Mouse (Mus musculus) embryo, embryonic 10 days (tissue): ENCODE data around the gene Gm36176.
A peak's percentile ranks its signal among the peaks of the same experiment; 100 is the strongest.
"Not testable (repeated sequence)": the region's sequence is repeated elsewhere in the genome, so short reads cannot be mapped to it uniquely, and the experiment has no call there.

Source experiments
- DNase-seq: peaks from one replicate; pipeline ENCODE4 v3.0.0-alpha.2; 2015; ENCODE audit warnings: low spot score

Gm36176 gene

GRCm38 (mm10) chr10:77846503-77846902, at the start of gene Gm36176:
TSS of gene Gm36176 (plus strand) at chr10:77846803.
- DNase-seq = no peak

DNA sequence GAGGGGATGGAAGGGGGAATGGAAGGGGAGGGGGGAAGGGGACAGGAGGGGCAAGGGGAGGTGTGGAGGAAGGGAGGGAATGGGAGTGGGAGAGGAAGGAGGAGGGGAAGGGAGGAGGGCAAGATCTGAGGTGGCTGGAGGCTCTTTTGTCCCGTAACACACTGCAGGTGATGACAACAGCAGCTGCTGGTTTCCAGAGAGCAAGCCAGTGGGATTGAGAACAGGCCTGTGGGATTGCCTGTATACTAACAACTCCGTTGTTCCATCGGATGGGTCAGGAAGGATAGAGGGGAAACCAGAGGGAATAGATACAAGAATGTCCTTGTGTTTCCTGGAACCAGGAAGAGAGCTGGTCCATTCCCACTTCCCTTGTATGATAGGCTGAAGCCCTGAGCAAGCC, 48.9 kb upstream of the Gm36176 start:
- no peak for DNase-seq

DNA sequence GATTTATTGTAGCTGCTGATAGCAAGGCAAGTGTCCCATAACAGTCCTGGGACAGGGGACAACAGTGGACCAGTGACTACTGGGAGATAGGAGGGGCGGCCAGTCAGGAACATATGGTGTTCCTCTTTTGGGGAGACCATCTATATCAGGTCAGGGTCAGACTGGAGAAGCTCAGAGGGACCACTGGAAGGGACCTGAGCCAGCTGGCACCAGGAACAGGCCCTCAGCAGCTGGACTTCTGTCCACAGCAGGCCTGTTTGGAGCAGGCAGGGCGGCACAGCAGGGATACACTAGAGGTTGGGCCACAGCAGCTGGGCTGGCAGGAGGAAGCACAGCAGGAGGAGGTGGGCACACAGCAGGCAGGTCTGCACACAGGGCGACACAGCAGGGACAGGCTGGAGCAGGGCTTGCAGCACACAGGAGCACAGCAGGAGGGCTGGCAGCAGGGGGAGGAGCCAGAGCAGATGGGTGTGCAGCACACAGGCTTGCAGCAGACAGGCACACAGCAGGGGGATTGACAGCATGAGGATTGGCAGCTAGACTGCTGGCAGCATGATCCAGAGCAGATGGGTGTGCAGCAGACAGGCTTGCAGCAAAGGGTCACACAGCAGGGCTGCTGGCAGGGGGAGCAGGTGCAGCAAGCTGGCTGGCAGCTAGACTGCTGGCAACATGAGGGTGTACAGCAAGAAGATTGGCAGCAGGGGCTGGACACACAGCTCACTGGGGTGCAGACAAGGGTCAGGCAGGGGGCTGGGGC, 48.3 kb upstream of the Gm36176 start:
- not testable (repeated sequence) for DNase-seq

GRCm38 (mm10) chr10:77798921-77799508, 47.6 kb upstream of the Gm36176 start, which contains the start of gene Gm19668:
TSS of gene Gm19668 (minus strand) at chr10:77799133.
- no peak for DNase-seq

- DNase-seq = no peak
Observed at GRCm38 (mm10) chr10:77804095-77804494, 42.5 kb upstream of the Gm36176 start.

DNA sequence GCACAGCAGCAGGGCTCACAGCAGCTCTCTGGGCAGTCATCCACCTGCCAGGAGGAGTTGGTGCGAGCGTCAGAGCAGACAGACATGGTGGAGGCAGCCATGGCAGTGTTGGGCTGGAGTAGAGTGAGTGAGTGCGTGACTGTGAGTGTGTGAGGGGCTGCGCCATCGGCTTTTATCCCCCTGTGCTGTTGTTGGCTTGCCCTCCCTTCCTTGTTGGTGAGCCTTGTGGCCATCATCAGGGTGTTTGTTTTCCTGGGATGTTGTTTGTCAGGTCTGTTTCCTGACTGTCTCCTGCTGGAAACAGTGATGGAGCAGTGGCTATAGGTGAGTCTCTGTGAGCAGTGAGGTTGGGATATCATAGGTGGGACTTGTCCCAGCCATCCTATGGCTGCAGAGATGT, 34.9 kb upstream of the Gm36176 start, which contains the start of gene Gm9507:
TSS of gene Gm9507 (minus strand) at position 101 of the 400 bp plus-strand sequence.
- DNase-seq = no peak

DNA sequence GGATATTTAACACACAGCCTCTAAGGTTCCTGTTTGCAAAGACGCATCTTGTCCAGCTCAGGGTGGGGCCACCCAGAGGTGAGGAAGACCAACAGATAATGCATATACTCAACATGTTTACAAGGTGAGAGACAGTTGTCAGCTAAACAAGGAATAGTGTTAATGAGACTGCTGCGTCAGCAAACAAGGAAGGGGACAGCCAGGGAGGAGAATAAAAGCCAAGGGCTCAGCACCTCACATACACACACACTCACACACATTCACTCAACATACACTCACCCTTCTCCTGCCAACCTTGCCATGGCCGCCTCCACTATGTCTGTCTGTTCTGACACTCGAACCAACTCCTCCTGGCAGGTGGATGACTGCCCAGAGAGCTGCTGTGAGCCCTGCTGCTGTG, 32.2 kb upstream of the Gm36176 start, which contains the start of gene Gm2696:
TSS of gene Gm2696 (plus strand) at position 301 of the 400 bp plus-strand sequence.
- DNase-seq = no peak

DNA sequence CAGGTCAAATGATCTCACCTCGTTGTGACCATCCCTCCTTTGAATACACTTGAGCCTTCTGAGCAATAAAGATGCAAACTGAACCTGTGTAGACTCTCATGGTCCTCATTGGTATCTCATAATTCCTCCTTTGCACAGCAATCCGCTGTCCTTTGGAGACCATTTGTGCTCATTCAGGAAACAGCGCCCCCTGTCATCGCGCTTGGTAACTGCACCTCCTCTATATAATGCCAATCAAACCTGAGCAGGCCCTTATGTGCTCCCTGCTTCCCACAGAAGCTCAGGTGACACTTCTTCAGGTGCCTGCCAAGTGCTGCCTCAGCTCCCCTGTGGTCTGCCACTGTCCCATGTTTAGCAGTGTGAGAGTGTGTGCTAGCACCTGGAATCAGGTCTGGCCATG, 31.1 kb upstream of the Gm36176 start:
- peak; percentile 51 for DNase-seq

- DNase-seq = no peak
Observed at GRCm38 (mm10) chr10:77818523-77818922, 28.1 kb upstream of the Gm36176 start.

DNA sequence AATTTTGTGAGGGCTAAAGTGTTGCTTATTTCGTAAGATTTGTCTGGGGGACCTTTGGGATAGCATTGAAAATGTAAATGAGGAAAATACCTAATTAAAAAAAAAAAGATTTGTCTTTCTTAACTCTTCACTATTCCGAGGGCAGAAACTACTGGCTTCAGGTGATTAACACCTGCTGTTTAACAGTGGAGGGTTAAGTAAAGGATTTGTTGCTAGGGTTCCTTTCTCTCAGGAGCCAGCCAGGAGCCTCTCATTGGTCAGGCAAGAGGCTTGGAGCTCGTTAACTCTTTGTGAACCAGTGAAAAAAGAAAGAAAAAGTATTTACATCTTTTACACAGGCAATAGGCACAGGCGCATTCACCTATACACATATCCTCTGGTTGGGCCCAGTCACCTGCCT, 27.4 kb upstream of the Gm36176 start:
- no peak for DNase-seq

GRCm38 (mm10) chr10:77826951-77827350, 19.7 kb upstream of the Gm36176 start, which contains the start of gene Krtap10-4:
TSS of gene Krtap10-4 (minus strand) at chr10:77827095.
- DNase-seq = no peak

DNA sequence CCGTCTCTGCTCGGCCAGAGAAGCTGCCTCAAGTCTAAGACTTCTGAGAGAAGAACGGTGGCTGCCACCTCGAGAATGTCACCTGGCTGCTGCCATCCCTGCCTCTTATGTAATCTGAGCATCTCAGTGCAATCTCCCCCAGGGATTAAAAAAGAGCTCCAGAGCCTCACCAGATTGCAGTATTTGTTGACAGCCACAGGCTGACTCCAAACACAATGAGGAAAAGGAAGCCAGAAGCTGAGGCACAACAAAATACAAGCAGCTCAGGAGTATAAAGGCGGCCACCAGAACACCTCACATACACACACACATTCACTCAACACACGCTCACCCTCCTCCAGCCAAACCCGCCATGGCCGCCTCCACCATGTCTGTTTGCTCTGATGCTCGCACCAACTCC, 11.0 kb upstream of the Gm36176 start, which contains the start of gene Krtap10-10:
TSS of gene Krtap10-10 (plus strand) at position 301 of the 400 bp plus-strand sequence.
- no peak for DNase-seq

DNA sequence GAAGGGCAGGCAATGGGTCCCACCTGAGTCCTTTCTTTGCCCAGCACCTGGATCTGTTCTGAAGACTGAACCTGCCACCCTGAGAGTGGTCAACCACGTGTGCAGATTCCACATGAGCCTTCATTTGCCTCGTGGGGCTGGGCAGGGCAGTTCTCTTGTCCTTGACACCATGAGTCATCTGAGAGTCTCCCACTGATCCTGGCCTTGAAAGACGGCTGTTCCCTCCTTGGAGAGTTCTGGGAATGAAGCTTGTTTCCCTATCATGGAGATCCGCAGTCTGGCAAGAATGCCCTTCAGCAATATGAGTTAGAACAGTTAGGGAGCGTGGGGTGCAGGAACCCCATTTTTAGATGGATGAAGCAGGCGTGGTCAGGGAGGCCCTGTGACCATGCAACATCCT, 7.6 kb upstream of the Gm36176 start:
- DNase-seq = no peak

DNA sequence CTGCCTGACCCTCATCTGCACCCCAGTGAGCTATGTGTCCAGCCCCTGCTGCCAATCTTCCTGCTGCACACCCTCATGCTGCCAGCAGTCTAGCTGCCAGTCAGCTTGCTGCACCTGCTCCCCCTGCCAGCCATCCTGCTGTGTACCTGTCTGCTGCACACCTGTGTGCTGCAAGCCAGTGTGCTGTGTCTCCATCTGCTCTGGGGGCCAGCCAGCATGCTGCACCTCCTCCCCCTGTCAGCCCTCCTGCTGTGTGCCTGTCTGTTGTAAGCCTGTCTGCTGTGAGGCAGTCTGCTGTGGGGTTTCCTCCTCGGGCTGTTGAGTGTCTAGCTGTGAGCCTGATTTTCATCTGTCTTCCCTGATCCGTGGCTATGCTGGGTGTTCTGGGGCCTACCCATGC, 358 bp downstream of the Gm36176 start:
- DNase-seq = no peak

GRCm38 (mm10) chr10:77847538-77847937, 935 bp downstream of the Gm36176 start:
- DNase-seq = no peak

DNA sequence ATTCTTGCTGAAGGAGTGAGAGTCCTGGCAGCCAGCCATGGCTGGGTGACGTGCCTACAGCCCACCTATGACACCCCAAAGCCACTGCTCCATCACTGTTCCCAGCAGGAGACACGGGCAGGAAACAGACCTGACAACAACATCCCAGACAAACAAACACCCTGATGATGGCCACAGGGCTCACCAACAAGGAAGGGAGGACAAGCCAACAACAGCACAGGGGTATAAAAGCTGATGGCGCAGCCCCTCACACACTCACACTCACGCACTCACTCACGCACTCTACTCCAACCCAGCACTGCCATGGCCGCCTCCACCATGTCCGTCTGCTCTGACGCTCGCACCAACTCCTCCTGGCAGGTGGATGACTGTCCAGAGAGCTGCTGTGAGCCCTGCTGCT, 6.0 kb downstream of the Gm36176 start, which contains the start of gene Gm10318:
TSS of gene Gm10318 (plus strand) at position 301 of the 400 bp plus-strand sequence.
- DNase-seq = no peak

DNA sequence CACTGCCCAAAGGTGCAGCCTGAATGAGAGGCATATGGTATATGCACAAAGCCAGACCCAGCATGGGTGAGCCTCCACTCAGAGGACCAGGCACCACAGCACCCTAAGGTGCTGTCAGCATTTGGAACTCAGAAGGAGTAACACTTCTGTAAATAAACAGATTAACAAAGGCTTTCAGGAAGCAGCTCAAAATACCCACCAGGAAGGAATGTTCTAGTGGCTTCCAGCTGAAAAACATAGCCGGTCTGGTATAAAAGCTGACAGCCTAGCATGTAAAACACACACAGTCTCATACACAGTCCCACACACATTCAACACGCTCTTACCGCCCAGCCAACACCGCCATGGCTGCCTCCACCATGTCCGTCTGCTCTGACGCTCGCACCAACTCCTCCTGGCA, 15.1 kb downstream of the Gm36176 start, which contains the start of gene Gm3285:
TSS of gene Gm3285 (plus strand) at position 301 of the 400 bp plus-strand sequence.
- no peak for DNase-seq

- peak; percentile 80 for DNase-seq
Observed at GRCm38 (mm10) chr10:77864067-77864761, 17.6 kb downstream of the Gm36176 start.

DNA sequence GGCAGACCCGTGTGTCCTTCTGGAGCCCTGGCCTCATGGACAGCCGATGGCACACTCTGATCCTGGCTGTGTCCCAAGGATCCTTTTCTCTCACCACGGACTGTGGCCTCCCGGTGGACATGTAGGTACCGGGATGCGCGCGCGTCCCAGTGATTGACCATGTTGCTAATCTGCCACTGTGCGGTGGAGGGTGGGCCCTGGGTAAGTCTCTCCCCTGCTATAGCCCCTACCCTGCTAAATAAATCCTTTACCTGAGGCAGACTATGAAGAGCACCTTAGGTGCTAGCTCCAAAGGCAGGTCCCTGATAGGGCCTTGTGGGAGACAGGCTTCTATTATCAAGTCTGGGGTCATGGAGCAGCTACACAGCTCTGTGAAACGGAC, 18.1 kb downstream of the Gm36176 start:
- no peak for DNase-seq

- no peak for DNase-seq
Observed at GRCm38 (mm10) chr10:77867546-77867945, 20.9 kb downstream of the Gm36176 start.

- DNase-seq = no peak
Observed at GRCm38 (mm10) chr10:77869651-77870050, 23.0 kb downstream of the Gm36176 start.

DNA sequence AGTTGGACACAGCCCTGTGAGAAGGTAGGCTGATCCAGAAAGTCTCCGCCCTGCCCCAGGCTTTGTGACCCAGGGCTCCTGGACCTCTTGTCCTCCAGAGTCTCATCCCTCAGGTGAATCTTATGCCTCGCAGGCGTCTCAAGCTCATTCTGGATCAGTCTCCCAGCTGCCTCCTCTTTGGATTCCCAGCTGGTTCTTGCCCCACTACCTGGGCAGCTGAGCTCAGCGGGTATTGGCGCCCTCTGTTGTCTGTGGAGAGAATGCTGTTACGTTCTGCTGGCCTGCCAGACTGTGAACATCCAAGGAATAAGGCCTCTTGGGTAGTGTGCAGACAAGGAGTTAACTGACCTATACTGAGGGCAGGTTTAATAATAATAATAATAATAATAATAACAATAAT, 32.4 kb downstream of the Gm36176 start:
- peak; percentile 39 for DNase-seq
